Mouse (Mus musculus) erythroblast, adult 5-6 weeks (primary cell): ENCODE results near the gene Tnnc1. TPM values are rescaled to one million over a fixed set of nuclear protein-coding genes. Genes with fewer than 3 reads are reported as not detected.

Experiments used
- ATAC-seq: replicated peaks from 2 replicates; pipeline ENCODE4 v1.8.0; 2016; ENCODE audit warnings: moderate number of reproducible peaks, mild to moderate bottlenecking, moderate TSS enrichment, inconsistent platforms; ENCODE audit not compliant: poor library complexity, low FRiP score, severe bottlenecking
- total RNA-seq, 2 experiments: library from RNA; stranded (forward) in 1 of 2; stranded (reverse) in 1 of 2; fragments of 150-400 nt in 1 of 2; fragments of 200-764, 138-1000 nt in 1 of 2; gene quantifications; 2 replicates each; pipeline versions ENCODE4 v1.2.3 to v1.2.4; 2015 to 2017; ENCODE audit warnings: low replicate concordance in 2 of 2

The Tnnc1 gene
- total RNA-seq (2015; ENCODE audit: low replicate concordance) = not detected in 2 replicates
- not detected in 2 replicates for total RNA-seq (2017; ENCODE audit: low replicate concordance)

- no peak for ATAC-seq
Observed at GRCm38 (mm10) chr14:31208084-31208483, at the start of gene Tnnc1. TSS of gene Tnnc1 (plus strand) at chr14:31208312.

GRCm38 (mm10) chr14:31160196-31161150 lies 47.6 kb upstream of the Tnnc1 start:
- ATAC-seq = no peak

DNA sequence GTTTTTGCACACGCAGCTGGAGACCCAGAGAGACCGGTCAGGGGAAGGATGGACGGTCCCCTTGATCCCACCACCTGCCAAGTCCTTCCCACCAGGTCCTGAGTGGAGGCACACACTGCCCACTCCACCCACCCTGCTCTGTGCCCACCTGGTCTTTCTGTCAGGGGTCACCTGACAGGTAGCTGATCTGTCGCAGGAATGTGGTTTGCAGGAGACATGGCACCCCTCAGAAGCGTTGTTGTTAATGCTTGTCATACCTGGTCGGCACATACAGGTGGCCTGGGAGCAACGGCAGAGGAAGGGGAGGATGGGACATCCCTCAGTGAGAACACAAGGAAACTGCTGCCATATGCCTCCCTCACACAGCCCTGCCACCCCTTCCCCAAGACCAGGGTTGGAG lies 46.9 kb upstream of the Tnnc1 start:
- ATAC-seq = no peak

DNA sequence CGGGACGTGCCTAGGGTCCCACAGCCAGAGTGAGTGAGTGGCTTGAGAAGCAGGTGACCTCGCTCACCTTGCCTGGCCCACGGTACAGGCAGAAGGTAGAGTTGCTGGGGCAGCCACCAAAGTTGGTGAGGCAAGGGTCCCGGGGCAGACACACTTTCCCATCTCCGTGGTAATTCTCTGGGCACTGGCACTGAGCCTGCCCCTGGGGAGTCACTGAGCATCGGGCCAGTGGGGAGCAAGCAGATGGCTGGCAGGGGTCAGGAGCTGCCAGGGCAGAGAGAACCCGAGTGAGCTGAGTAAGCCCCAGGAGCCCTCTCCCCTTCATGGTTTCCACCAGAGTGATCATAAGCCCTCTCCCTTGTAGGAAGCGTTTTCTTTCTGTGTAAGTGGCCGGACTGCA lies 46.5 kb upstream of the Tnnc1 start:
- no peak for ATAC-seq

DNA sequence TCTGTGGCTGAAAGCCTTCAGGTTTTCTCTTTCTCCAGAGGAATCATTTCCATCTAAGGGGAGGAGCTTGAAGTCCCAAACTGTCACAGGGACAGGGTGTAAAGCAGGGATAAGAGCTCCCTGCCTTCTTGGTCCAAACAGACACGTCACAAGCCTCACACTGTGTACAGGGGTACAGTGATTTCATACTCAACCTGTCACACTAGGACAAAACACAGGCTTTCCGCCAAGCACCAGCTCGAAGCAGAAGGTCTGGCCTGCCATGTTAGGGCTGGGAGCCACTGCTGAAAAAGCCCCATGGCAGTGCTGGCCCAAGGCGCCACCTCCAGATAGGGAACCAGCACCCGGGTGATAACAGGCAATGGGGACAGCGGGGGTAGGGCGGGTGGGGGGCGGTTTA lies 44.0 kb upstream of the Tnnc1 start:
- no peak for ATAC-seq

- ATAC-seq = no peak
Observed at GRCm38 (mm10) chr14:31165010-31165409, 43.1 kb upstream of the Tnnc1 start.

- ATAC-seq = no peak
Observed at GRCm38 (mm10) chr14:31165458-31165857, 42.7 kb upstream of the Tnnc1 start.

GRCm38 (mm10) chr14:31165991-31166630 lies 42.0 kb upstream of the Tnnc1 start:
- ATAC-seq = no peak

GRCm38 (mm10) chr14:31166827-31167226 lies 41.3 kb upstream of the Tnnc1 start:
- no peak for ATAC-seq

GRCm38 (mm10) chr14:31168425-31168824 lies 39.7 kb upstream of the Tnnc1 start, which contains the start of gene Stab1:
TSS of gene Stab1 (minus strand) at chr14:31168641.
- ATAC-seq = no peak

GRCm38 (mm10) chr14:31169508-31169907 lies 38.6 kb upstream of the Tnnc1 start:
- ATAC-seq = no peak

GRCm38 (mm10) chr14:31170963-31171362 lies 37.1 kb upstream of the Tnnc1 start:
- ATAC-seq = no peak

DNA sequence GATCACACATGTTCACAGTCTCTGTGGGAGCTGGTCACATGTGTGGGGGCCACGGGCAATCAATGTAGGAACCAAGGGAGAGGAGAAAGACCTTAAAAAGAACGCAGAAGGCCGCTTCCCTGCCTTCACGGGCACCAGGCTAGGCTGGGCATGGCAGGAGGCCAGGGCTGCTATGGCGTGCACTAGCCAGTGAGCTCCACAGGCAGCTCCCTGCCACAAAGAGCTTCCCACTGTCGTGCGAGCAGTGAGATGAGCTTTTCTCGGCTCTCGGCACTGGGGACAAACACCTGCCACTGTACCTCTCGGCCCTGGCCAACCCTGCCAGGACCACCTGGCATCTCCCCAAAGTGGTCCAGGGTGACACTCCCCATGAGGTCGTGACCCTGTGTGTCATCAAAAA lies 36.7 kb upstream of the Tnnc1 start:
- ATAC-seq = no peak

GRCm38 (mm10) chr14:31171821-31172220 lies 36.3 kb upstream of the Tnnc1 start:
- ATAC-seq = no peak

GRCm38 (mm10) chr14:31172781-31173455 lies 35.2 kb upstream of the Tnnc1 start:
- no peak for ATAC-seq

- ATAC-seq = no peak
Observed at GRCm38 (mm10) chr14:31173537-31173936, 34.6 kb upstream of the Tnnc1 start.

- ATAC-seq = no peak
Observed at GRCm38 (mm10) chr14:31177287-31177686, 30.8 kb upstream of the Tnnc1 start.

DNA sequence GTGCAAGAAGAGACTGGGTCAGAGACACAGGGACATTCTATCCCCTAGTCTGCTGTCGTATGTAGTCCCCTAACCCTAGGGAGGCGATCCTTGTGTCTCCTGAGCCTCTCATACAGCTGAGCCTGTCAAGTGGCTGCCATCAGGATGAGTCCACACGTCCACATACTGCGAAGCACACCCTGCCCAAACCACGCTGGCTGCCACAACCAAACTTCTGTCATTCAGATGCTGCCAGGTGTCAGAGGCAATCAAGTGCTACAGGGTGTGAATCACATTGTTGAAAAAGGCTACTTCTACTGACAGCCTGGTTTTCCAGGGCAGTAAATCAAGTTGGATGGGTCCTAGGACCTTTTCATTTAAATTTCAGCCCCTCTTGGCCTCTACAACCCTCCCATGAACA lies 30.4 kb upstream of the Tnnc1 start:
- no peak for ATAC-seq

DNA sequence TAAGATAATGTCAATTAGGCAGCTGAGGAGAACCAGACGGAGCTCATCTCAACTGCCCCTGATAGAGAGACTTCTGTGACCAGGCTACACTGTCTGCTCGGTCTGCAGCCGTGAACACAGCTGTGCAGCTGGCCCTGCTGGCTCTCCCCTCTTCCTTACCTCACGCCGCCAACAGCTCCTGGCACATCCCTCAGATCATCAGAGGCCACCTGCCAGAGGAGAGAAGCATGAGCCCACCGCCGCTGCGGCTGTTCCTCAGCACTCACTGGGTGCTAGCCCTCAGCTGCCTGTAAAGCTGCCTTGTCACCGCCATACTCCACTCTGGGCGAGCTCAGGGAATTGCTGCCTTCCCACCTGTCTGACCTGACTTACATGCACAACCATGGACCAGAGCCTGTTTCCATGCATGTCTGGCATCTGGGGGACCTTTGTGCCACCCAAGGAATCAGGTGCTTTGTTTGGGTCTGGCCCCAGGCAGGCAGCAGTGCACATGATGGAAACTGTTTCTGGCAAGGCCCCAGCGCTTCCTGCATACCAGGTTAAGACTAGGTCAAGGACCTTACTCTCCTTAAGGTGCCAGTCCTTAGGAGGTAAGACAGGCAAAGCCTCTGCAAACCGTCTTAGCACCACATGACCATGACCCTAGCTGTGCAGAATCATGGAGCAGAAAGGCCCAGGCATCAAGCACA lies 28.3 kb upstream of the Tnnc1 start:
- ATAC-seq = no peak

DNA sequence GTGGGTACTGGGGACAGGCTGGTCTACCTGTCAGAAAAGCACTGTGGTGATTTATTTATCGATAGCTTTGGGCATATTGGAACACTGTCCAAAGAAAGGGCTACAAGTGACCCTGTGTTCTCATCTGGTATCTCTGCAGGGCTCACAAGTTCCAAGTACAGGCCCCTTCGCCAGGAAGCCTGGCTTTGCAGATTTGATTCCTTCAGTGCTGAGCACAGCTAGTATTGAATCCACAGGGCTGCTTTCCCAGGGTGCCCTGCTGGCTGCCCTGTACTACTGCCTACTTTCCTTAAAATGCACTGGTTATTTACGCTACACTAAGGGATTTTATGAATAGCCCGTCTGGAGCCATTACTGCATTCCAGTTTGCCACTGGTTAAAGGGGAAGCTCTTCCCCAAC lies 26.6 kb upstream of the Tnnc1 start:
- ATAC-seq = no peak
